Comparison of ENCODE assay signal across 16 mouse cellular contexts in genomic region chr10:88354599-88354998, GRCm38 (mm10). TPM values are rescaled to one million over a fixed set of nuclear protein-coding genes. Genes with fewer than 3 reads are reported as not detected.
DNase-seq lines count a peak whose midpoint lies in the region; ATAC-seq and TF ChIP-seq lines count a peak whose summit lies in the region.
"Had no signal": no experiment of that assay in that cellular context is flagged by ENCODE, and none has a peak within 500 bp of the region (broad histone marks: within the 10 kb centered on the region; RNA-seq: fewer than 3 reads in every experiment).

No protein-coding gene starts in this region.

- no peaks in the 10 kb centered on the region for H3K9me3 ChIP-seq in liver, postnatal 0 days (ENCODE audit: low read length)
- no peaks in the 10 kb centered on the region for H3K9me3 ChIP-seq in liver, embryonic 12.5 days (replicated peaks)
- H3K9me3 ChIP-seq in lung, postnatal 0 days (ENCODE audit: low read length): no peaks in the 10 kb centered on the region
- H3K9me3 ChIP-seq in intestine, embryonic 15.5 days: no peaks in the 10 kb centered on the region
- H3K9me3 ChIP-seq: embryonic facial prominence, embryonic 12.5 days; forebrain, embryonic 15.5 days; heart, embryonic 13.5 days had no signal

- no peaks in the 10 kb centered on the region for H3K36me3 ChIP-seq in liver, postnatal 0 days (replicated peaks; ENCODE audit: insufficient read depth, low read length)
- no peaks in the 10 kb centered on the region for H3K36me3 ChIP-seq in liver, embryonic 12.5 days
- H3K36me3 ChIP-seq in lung, postnatal 0 days (ENCODE audit: insufficient read depth, low read length): no peaks in the 10 kb centered on the region
- H3K36me3 ChIP-seq in intestine, embryonic 15.5 days: no peaks in the 10 kb centered on the region
- H3K36me3 ChIP-seq: embryonic facial prominence, embryonic 12.5 days; forebrain, embryonic 15.5 days; heart, embryonic 13.5 days had no signal

- H3K9ac ChIP-seq in liver, postnatal 0 days (replicated peaks): no peak overlapping the region
- no peak overlapping the region for H3K9ac ChIP-seq in liver, embryonic 12.5 days
- H3K9ac ChIP-seq in lung, postnatal 0 days (replicated peaks; ENCODE audit: low read depth): no peak overlapping the region
- H3K9ac ChIP-seq in intestine, embryonic 15.5 days: no peak overlapping the region
- H3K9ac ChIP-seq: embryonic facial prominence, embryonic 12.5 days; forebrain, embryonic 15.5 days; heart, embryonic 13.5 days had no signal

- 0 out of 2 replicates have a peak overlapping the region, but pooled peaks have one; percentile 2 for H3K4me2 ChIP-seq in liver, postnatal 0 days (ENCODE audit: low read depth, low read length)
- H3K4me2 ChIP-seq in liver, embryonic 12.5 days: no peak overlapping the region
- peak overlapping the region; percentile 33; the same call in 1 of the 2 replicates for H3K4me2 ChIP-seq in lung, postnatal 0 days (replicated peaks; ENCODE audit: low read depth, low read length)
- no peak overlapping the region for H3K4me2 ChIP-seq in intestine, embryonic 15.5 days (replicated peaks)
- H3K4me2 ChIP-seq: embryonic facial prominence, embryonic 12.5 days; forebrain, embryonic 15.5 days; heart, embryonic 13.5 days had no signal

- no peak overlapping the region for H3K4me3 ChIP-seq in liver, postnatal 0 days (ENCODE audit: low read depth, low read length)
- H3K4me3 ChIP-seq in liver, embryonic 12.5 days: no peak overlapping the region
- H3K4me3 ChIP-seq in lung, postnatal 0 days (ENCODE audit: low read depth, low read length): no peak overlapping the region
- H3K4me3 ChIP-seq in intestine, embryonic 15.5 days (replicated peaks): no peak overlapping the region
- H3K4me3 ChIP-seq: embryonic facial prominence, embryonic 12.5 days; forebrain, embryonic 15.5 days; heart, embryonic 13.5 days had no signal

- no peak for TF ChIP-seq EP300 in liver, postnatal 0 days (IDR thresholded peaks at IDR 0.05; ENCODE audit: low read depth)
- TF ChIP-seq EP300 in lung, postnatal 0 days (IDR thresholded peaks at IDR 0.05): no peak

- no peak overlapping the region for H3K27ac ChIP-seq in liver, postnatal 0 days (ENCODE audit: low read depth)
- no peak overlapping the region for H3K27ac ChIP-seq in liver, embryonic 12.5 days
- peak overlapping the region; percentile 73 for H3K27ac ChIP-seq in lung, postnatal 0 days (ENCODE audit: low read length)
- H3K27ac ChIP-seq in intestine, embryonic 15.5 days: no peak overlapping the region
- H3K27ac ChIP-seq: embryonic facial prominence, embryonic 12.5 days; forebrain, embryonic 15.5 days; heart, embryonic 13.5 days had no signal

- DNase-seq in liver, postnatal 0 days: no peak
- DNase-seq in lung, postnatal 0 days (ENCODE audit: low spot score): no peak
- DNase-seq in lung, postnatal 4 days: no peak
- no peak for DNase-seq in adrenal gland, adult (ENCODE audit: inconsistent age in 2 of 2, low spot score in 1 of 2)
- DNase-seq: adrenal gland, postnatal 14 days; cerebellum, adult 11-12 months; cerebellum, adult 9-10 months; cerebellum, postnatal 25 days; gastrocnemius, postnatal 36 days; heart, adult 11 months; heart, postnatal 36 days had no signal

- TF ChIP-seq CTCF in liver, postnatal 0 days (IDR thresholded peaks at IDR 0.05; ENCODE audit: low read depth): no peak
- TF ChIP-seq CTCF in lung, postnatal 0 days (IDR thresholded peaks at IDR 0.05): no peak

- H3K27me3 ChIP-seq in liver, postnatal 0 days (ENCODE audit: insufficient read depth, low read length): 0 out of 2 replicates have a peak, but pooled peaks cover 3% of the 10 kb centered on the region
- peaks cover 28% of the 10 kb centered on the region for H3K27me3 ChIP-seq in liver, embryonic 12.5 days (replicated peaks)
- no peaks in the 10 kb centered on the region for H3K27me3 ChIP-seq in lung, postnatal 0 days (replicated peaks; ENCODE audit: insufficient read depth, low read length)
- H3K27me3 ChIP-seq in intestine, embryonic 15.5 days (replicated peaks): no peaks in the 10 kb centered on the region

- peaks cover 18% of the 10 kb centered on the region for H3K4me1 ChIP-seq in liver, postnatal 0 days (ENCODE audit: insufficient read depth)
- peaks cover 18% of the 10 kb centered on the region for H3K4me1 ChIP-seq in liver, embryonic 12.5 days
- H3K4me1 ChIP-seq in lung, postnatal 0 days (ENCODE audit: insufficient read depth, low read depth, low read length): no peaks in the 10 kb centered on the region; the same call in 1 of the 2 replicates
- H3K4me1 ChIP-seq in intestine, embryonic 15.5 days (replicated peaks): peaks cover 6% of the 10 kb centered on the region; the same call in 1 of the 2 replicates
- H3K4me1 ChIP-seq: embryonic facial prominence, embryonic 12.5 days had no signal

- WGBS in liver, postnatal 0 days (ENCODE audit: insufficient replicate concordance): 54% methylated on average over 5 of the region's 5 CpGs
- 67% methylated on average over 5 of the region's 5 CpGs for WGBS in liver, embryonic 12.5 days (ENCODE audit: insufficient replicate concordance)
- WGBS in lung, postnatal 0 days: 43% methylated on average over 5 of the region's 5 CpGs
- 55% methylated on average over 5 of the region's 5 CpGs for WGBS in intestine, embryonic 15.5 days

- no peak for ATAC-seq in liver, postnatal 0 days
- ATAC-seq in liver, embryonic 12.5 days: no peak
- ATAC-seq in lung, postnatal 0 days: peak; percentile 6; the same call in 1 of the 2 replicates
- peak; percentile 57 for ATAC-seq in intestine, embryonic 15.5 days
- ATAC-seq: forebrain, embryonic 15.5 days had no signal

RNA-seq across cellular contexts. Expression of gene Dram1, which starts 24.3 kb away (rescaled TPM):
- polyA plus RNA-seq in liver, postnatal 0 days (2015; fragmentation: Nextera tagmentation; extraction: Ambion mirVana): 2.9 and 3.1 TPM in 2 replicates
- polyA plus RNA-seq in liver, embryonic 12.5 days (2016; fragmentation: Nextera tagmentation; extraction: Ambion mirVana): 0.64 and 0.86 TPM in 2 replicates
- polyA plus RNA-seq in lung, postnatal 0 days (2015; fragmentation: Nextera tagmentation; extraction: Ambion mirVana): 232 and 257 TPM in 2 replicates
- 3.8 and 4.1 TPM in 2 replicates for polyA plus RNA-seq in intestine, embryonic 15.5 days (2015; fragmentation: Nextera tagmentation; extraction: Ambion mirVana)

RNA-seq across cellular contexts. Expression of gene Gnptab, which starts 24.3 kb away (rescaled TPM):
- 1.5 and 1.8 TPM in 2 replicates for polyA plus RNA-seq in liver, postnatal 0 days (2015; fragmentation: Nextera tagmentation; extraction: Ambion mirVana)
- polyA plus RNA-seq in liver, embryonic 12.5 days (2016; fragmentation: Nextera tagmentation; extraction: Ambion mirVana): 7.3 and 8.2 TPM in 2 replicates
- 9.9 and 10.2 TPM in 2 replicates for polyA plus RNA-seq in lung, postnatal 0 days (2015; fragmentation: Nextera tagmentation; extraction: Ambion mirVana)
- polyA plus RNA-seq in intestine, embryonic 15.5 days (2015; fragmentation: Nextera tagmentation; extraction: Ambion mirVana): 15.9 and 16.3 TPM in 2 replicates

Comparison
In these comparisons a context has a peak if more than half of its experiments do, and no peak if none do; other contexts are left out.
1. H3K4me2 ChIP-seq: peak in liver, postnatal 0 days (single experiment) and lung, postnatal 0 days (single experiment); none in liver, embryonic 12.5 days (single experiment) and intestine, embryonic 15.5 days (single experiment).
2. ATAC-seq: peak in lung, postnatal 0 days (single experiment) and intestine, embryonic 15.5 days (single experiment); none in liver, postnatal 0 days (single experiment) and liver, embryonic 12.5 days (single experiment).
3. RNA of gene Dram1, which starts 24.3 kb away (polyA plus RNA-seq): 232 to 257 TPM in lung, postnatal 0 days; 3.8 to 4.1 TPM in intestine, embryonic 15.5 days, 2.9 to 3.1 TPM in liver, postnatal 0 days and 0.64 to 0.86 TPM in liver, embryonic 12.5 days; every median in the first group is over 10 times any median in the second.